Mouse (Mus musculus) hematopoietic stem cell, adult 5-6 weeks (primary cell): ENCODE data around the gene Pltp. TPM values are rescaled to one million over a fixed set of nuclear protein-coding genes. Genes with fewer than 3 reads are reported as not detected.
"Not testable (repeated sequence)": the region's sequence is repeated elsewhere in the genome, so short reads cannot be mapped to it uniquely, and the experiment has no call there.

Experiments
- ATAC-seq, 2 experiments: fragments of 125-278 bp in 1 of 2; replicated peaks in 1 of 2; 2 replicates each; pipeline ENCODE4 v1.8.0; 2016 to 2017; ENCODE audit warnings: inconsistent platforms in 2 of 2, mild to moderate bottlenecking in 2 of 2, moderate number of reproducible peaks in 2 of 2, low read depth in 1 of 2, moderate TSS enrichment in 1 of 2; ENCODE audit not compliant: low FRiP score in 2 of 2, poor library complexity in 2 of 2, severe bottlenecking in 2 of 2, insufficient read depth in 1 of 2, low TSS enrichment in 1 of 2
- total RNA-seq: library from RNA; stranded (forward); fragments of 172-1452, 232-1000 nt; gene quantifications from 2 replicates; pipeline ENCODE4 v1.2.3, GENCODE M21; 2017

The Pltp gene
- total RNA-seq, 1 experiment from 2014 or later = 0.55 TPM

DNA sequence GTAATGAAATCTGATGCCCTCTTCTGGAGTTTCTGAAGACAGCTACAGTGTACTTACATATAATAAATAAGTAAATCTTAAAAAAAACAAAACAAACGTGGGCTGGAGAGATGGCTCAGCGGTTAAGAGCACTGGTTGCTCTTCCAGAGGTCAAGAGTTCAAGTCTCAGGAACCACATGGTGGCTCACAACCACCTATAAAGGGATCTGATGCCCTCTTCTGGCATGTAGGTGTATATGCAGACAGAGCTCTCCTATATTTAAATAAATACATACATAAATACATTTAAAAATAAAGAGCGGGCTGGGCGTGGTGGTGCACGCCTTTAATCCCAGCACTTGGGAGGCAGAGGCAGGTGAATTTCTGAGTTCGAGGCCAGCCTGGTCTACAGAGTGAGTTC, 59.0 kb downstream of the Pltp start:
- ATAC-seq = not testable (repeated sequence)

DNA sequence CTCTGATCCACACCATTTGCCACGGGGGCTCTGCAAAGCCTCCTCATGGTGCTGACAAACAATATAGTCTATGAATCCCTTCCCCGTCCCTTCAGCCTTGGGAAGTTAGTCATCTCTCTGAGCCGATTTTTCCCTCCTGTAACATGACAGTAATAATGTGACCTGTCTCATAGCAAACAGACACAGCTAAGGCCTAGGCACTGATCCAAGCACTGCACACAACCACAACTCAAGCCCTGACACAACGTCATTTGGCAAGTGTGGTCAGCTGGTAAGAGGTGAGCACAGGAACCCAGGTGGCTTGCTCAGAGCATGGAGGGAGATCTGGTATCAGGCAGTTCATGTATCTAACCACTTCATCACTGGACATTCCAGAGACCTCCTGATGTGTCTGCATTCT, 61.6 kb downstream of the Pltp start:
- ATAC-seq = no peak

DNA sequence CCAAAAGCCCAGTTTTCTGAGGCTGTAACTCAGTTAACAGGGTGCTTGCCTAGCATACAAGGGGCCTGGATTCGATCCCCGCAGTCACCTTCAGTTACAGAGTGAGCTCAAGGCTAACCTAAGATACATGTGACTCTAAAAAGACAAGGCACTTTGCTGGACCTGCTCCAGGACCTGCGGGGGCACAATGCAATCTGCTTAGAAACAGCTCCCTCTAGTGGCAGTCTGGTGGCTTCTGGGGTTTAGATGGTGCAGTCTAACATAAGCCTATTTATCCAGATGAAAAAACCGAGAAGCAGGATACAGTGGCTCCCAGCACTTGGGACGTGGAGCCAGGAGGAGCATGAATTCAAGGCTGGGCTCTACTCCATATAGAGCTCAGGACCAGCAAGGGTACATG, 63.2 kb downstream of the Pltp start:
- peak; percentile 63 to 68; a peak in 3 of 4 replicates for ATAC-seq

DNA sequence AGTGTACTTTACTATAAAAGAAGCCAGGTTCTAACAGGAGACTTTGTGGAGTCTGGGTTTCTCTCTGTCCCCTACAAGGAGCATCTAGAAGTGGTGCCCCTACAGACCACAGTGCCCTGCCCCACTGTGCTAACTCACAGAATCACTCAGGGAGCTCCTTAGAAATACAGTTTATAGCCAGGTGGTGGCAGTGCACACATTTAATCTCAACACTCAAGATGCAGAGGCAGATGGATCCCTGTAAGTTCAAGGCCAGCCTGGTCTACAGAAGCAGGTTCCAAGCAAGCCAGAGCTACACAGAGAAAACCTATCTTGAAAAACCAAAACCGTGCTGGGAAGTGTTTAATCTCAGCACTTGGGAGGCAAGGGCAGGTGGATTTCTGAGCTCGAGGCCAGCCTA, 63.7 kb downstream of the Pltp start:
- no peak for ATAC-seq

DNA sequence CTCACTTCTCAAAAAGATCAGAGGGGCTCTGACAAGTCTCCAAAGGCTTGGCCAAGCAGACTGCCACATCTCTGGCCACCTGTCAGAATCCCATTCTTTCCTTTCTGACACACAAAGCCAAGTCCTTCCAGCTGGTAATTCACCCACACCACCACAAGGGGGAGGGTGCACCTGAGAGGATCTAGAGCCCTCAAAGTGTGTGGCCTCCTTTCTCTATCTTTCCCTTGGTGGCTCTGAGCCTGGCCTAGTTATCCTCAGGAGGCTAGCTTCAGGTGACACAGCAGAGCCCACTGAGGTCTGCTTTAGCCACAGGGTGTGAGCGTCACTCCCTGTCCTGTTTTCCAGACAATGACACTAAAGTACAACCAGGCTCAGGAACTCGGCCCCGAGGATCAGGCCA, 64.3 kb downstream of the Pltp start:
- ATAC-seq = peak in 1 of 2 experiments; percentile 61; a peak in 2 of 4 replicates

DNA sequence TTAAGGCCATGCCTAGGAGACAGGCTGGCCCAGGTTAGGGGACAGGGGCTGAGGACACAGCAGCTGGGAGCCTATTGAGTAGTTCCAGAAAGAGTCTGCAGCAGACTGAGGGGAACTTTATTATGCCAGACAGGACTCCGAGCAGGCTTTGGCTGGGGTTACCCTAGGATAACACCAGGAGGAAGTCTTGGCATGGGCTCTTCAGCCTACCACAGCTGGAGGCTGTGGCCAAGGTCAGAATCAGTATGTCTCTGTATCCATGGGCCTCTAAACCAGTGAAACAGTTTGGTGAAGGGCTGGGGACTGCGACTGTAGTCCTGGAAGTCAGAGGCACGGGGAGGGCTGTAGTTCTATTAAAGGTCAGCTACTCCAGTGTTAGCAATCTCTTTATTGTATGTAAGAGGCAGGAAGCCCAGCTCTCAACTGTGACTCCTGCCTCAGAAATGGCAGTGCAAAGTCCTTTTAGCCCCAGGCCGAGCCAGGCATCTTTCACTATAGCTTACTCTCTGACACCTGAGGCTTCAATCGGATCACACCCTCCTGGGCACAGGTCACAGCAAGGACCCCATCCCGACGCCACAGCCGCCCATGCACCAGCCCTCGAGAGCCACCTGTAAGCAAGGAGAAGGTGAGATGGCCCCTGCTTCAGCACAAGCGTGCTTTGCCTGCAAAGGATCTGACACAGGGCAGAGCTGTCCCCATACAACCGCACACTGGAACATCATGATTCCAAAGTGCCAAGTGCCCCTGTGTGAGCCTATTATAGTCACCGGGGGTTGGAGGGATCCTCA, 64.9 kb downstream of the Pltp start:
- ATAC-seq = no peak

DNA sequence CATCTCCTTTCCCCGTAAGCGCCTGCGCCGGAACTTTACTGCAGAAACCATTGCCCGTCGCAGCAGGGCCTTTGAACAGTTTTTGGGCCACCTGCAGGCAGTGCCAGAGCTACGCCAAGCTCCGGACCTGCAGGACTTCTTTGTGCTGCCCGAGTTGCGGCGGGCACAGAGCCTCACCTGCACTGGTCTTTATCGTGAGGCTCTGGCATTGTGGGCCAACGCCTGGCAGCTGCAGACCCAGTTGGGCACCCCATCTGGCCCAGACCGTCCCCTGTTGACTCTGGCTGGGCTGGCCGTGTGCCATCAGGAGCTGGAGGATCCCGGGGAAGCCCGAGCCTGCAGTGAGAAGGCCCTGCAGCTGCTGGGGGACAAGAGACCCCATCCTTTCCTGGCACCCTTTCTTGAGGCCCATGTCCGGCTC, 65.7 kb downstream of the Pltp start:
- no peak for ATAC-seq

DNA sequence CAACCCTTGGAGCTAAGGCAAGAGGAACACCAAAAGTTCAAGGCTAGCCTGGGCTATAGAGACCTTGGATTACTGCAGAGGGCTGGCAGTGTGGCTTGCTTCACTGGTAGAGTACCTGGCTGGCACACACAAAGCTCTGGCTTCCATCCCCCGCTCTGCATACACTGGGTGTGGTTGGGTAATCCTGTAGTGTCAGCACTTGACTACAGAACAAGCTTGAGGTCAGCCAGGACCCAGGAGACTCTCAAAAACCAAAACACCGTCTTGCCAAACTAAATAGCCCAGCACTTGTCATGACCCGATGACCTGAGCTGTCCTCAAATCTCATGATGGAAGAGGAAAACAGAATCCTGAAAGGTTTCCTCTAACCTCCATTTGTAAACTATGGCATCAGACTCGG, 67.1 kb downstream of the Pltp start:
- ATAC-seq = no peak

Other genes with a start within 250 kb of the Pltp start
- not detected in 2 replicates for gene Wfdc6b, start 244.2 kb downstream of the Pltp start, total RNA-seq
- gene Wfdc8, start 244.1 kb downstream of the Pltp start, total RNA-seq = not detected in 2 replicates
- not detected in 2 replicates for gene Wfdc16, start 218.9 kb downstream of the Pltp start, total RNA-seq
- gene Wfdc10, start 201.7 kb downstream of the Pltp start, total RNA-seq = 3.5 TPM in 1 of 2 replicates, not detected in the other
- not detected in 2 replicates for gene Wfdc9, start 201.1 kb downstream of the Pltp start, total RNA-seq
- not detected in 2 replicates for gene Wfdc11, start 183.6 kb downstream of the Pltp start, total RNA-seq
- not detected in 2 replicates for gene Wfdc13, start 172.6 kb downstream of the Pltp start, total RNA-seq
- not detected in 2 replicates for gene Spint4, start 159.2 kb downstream of the Pltp start, total RNA-seq
- gene Spint5, start 142.4 kb downstream of the Pltp start, total RNA-seq = not detected in 2 replicates
- gene Wfdc3, start 111.8 kb downstream of the Pltp start, total RNA-seq = 1.6 and 1.9 TPM in 2 replicates
- gene Dnttip1, start 111.7 kb downstream of the Pltp start, total RNA-seq = 22.9 and 31.3 TPM in 2 replicates
- 60.3 and 131 TPM in 2 replicates for gene Ube2c, start 87.8 kb downstream of the Pltp start, total RNA-seq
- 1.6 TPM in 1 of 2 replicates, not detected in the other for gene Tnnc2, start 77.7 kb downstream of the Pltp start, total RNA-seq
- gene Snx21, start 71.9 kb downstream of the Pltp start, total RNA-seq = 2.0 and 2.2 TPM in 2 replicates
- gene Acot8, start 52.8 kb downstream of the Pltp start, total RNA-seq = 7.5 and 28.1 TPM in 2 replicates
- gene Zswim3, start 52.6 kb downstream of the Pltp start, total RNA-seq = 2.5 and 4.1 TPM in 2 replicates
- 1.9 and 2.4 TPM in 2 replicates for gene Zswim1, start 35.0 kb downstream of the Pltp start, total RNA-seq
- gene Spata25, start 29.2 kb downstream of the Pltp start, total RNA-seq = not detected in 2 replicates
- 53.0 and 74.2 TPM in 2 replicates for gene Ctsa, start 24.8 kb downstream of the Pltp start, total RNA-seq
- gene Neurl2, start 24.3 kb downstream of the Pltp start, total RNA-seq = 2.1 TPM in 1 of 2 replicates, not detected in the other
- gene Pcif1, start 21.6 kb upstream of the Pltp start, total RNA-seq = 19.7 and 23.4 TPM in 2 replicates
- gene Zfp335, start 54.0 kb upstream of the Pltp start, total RNA-seq = 6.6 and 10.5 TPM in 2 replicates
- gene Mmp9, start 83.1 kb upstream of the Pltp start, total RNA-seq = 15.3 and 37.5 TPM in 2 replicates
- 0.45 and 0.63 TPM in 2 replicates for gene Slc12a5, start 103.1 kb upstream of the Pltp start, total RNA-seq
- gene Ncoa5, start 177.2 kb upstream of the Pltp start, total RNA-seq = 42.7 and 58.0 TPM in 2 replicates
- gene Cd40, start 197.9 kb upstream of the Pltp start, total RNA-seq = 0.94 and 3.4 TPM in 2 replicates
- gene 1700025C18Rik, start 233.0 kb upstream of the Pltp start, total RNA-seq = not detected in 2 replicates